Mouse (Mus musculus): Measurements from ENCODE around the gene Odf3b. TPM values are rescaled to one million over a fixed set of nuclear protein-coding genes. Genes with fewer than 3 reads are reported as not detected.

Gene Odf3b
- total RNA-seq, 2 experiments from 2014 or later, result 0.64 TPM; not detected in 1

GRCm38 (mm10) chr15:89376040-89376439 lies 3.0 kb downstream of the Odf3b start:
- no peak for DNase-seq (ENCODE audit: low spot score)

- no peak for DNase-seq (ENCODE audit: low spot score)
Observed at GRCm38 (mm10) chr15:89374801-89375534, 4.1 kb downstream of the Odf3b start.

- DNase-seq (ENCODE audit: low spot score), result no peak
Observed at GRCm38 (mm10) chr15:89374340-89374739, 4.7 kb downstream of the Odf3b start.

GRCm38 (mm10) chr15:89373762-89374248 lies 5.3 kb downstream of the Odf3b start, which contains the start of gene Sco2:
Gene Sco2, minus strand, starts transcription at chr15:89373846.
- peak; percentile 91 for DNase-seq (ENCODE audit: low spot score)

GRCm38 (mm10) chr15:89373027-89373761 lies 5.9 kb downstream of the Odf3b start:
- peak; percentile 81 for DNase-seq (ENCODE audit: low spot score)

GRCm38 (mm10) chr15:89372536-89372935 lies 6.5 kb downstream of the Odf3b start:
- DNase-seq (ENCODE audit: low spot score), result no peak

- no peak for DNase-seq (ENCODE audit: low spot score)
Observed at GRCm38 (mm10) chr15:89372068-89372467, 7.0 kb downstream of the Odf3b start.

- no peak for DNase-seq (ENCODE audit: low spot score)
Observed at GRCm38 (mm10) chr15:89365141-89365551, 13.9 kb downstream of the Odf3b start.

GRCm38 (mm10) chr15:89363051-89363450 lies 16.0 kb downstream of the Odf3b start:
- no peak for DNase-seq (ENCODE audit: low spot score)

- no peak for DNase-seq (ENCODE audit: low spot score)
Observed at GRCm38 (mm10) chr15:89358784-89359183, 20.3 kb downstream of the Odf3b start.

- DNase-seq (ENCODE audit: low spot score), result no peak
Observed at GRCm38 (mm10) chr15:89356372-89356771, 22.7 kb downstream of the Odf3b start.

- DNase-seq (ENCODE audit: low spot score), result peak; percentile 96
Observed at GRCm38 (mm10) chr15:89355241-89356187, 23.6 kb downstream of the Odf3b start, which contains the start of the genes Lmf2 and Ncaph2. Gene Lmf2, minus strand, starts transcription at chr15:89355659. Gene Ncaph2, plus strand, starts transcription at chr15:89355719.

GRCm38 (mm10) chr15:89354455-89354854 lies 24.6 kb downstream of the Odf3b start:
- no peak for DNase-seq (ENCODE audit: low spot score)

GRCm38 (mm10) chr15:89353837-89354236 lies 25.2 kb downstream of the Odf3b start:
- no peak for DNase-seq (ENCODE audit: low spot score)

GRCm38 (mm10) chr15:89352795-89353194 lies 26.3 kb downstream of the Odf3b start:
- DNase-seq (ENCODE audit: low spot score), result no peak

- no peak for DNase-seq (ENCODE audit: low spot score)
Observed at GRCm38 (mm10) chr15:89352054-89352453, 27.0 kb downstream of the Odf3b start.

GRCm38 (mm10) chr15:89351302-89351701 lies 27.8 kb downstream of the Odf3b start:
- DNase-seq (ENCODE audit: low spot score), result no peak

- no peak for DNase-seq (ENCODE audit: low spot score)
Observed at GRCm38 (mm10) chr15:89350447-89350846, 28.6 kb downstream of the Odf3b start.

GRCm38 (mm10) chr15:89343325-89343724 lies 35.8 kb downstream of the Odf3b start:
- no peak for DNase-seq (ENCODE audit: low spot score)

GRCm38 (mm10) chr15:89341678-89342077 lies 37.4 kb downstream of the Odf3b start:
- no peak for DNase-seq (ENCODE audit: low spot score)

- no peak for DNase-seq (ENCODE audit: low spot score)
Observed at GRCm38 (mm10) chr15:89340136-89340535, 38.9 kb downstream of the Odf3b start.
